Mouse (Mus musculus) lung, embryonic 14.5 days (tissue): ENCODE measurements around the gene Nmt1. TPM values are rescaled to one million over a fixed set of nuclear protein-coding genes. Genes with fewer than 3 reads are reported as not detected.

Experiments used
- ATAC-seq: fragments of 200-750 bp; cut with Nextera tagmentation; 2 replicates; pipeline ENCODE4 v1.8.0; 2017; ENCODE audit warnings: mild to moderate bottlenecking, moderate TSS enrichment, moderate library complexity; ENCODE audit not compliant: insufficient read depth
- DNase-seq: peaks from one replicate; pipeline ENCODE4 v3.0.0-alpha.2; 2015
- H3K27ac ChIP-seq: fragments of 300-500 bp; sonication (generic); 2 replicates; pipeline ENCODE4 v1.5.1; 2014; ENCODE audit warnings: low read depth, mild to moderate bottlenecking, moderate library complexity
- H3K27me3 ChIP-seq: fragments of 300-500 bp; sonication (generic); 2 replicates; pipeline ENCODE4 v1.6.1; 2014; ENCODE audit warnings: low read length, control low read depth; ENCODE audit not compliant: insufficient read depth
- H3K36me3 ChIP-seq: fragments of 300-500 bp; sonication (generic); 2 replicates; pipeline ENCODE4 v1.6.1; 2014; ENCODE audit warnings: control low read depth; ENCODE audit not compliant: insufficient read depth
- H3K4me1 ChIP-seq: fragments of 300-500 bp; sonication (generic); 2 replicates; pipeline ENCODE4 v1.6.1; 2014; ENCODE audit warnings: antibody characterized with exemption, control low read depth; ENCODE audit not compliant: insufficient read depth
- H3K4me2 ChIP-seq: fragments of 300-500 bp; sonication (generic); 2 replicates; pipeline ENCODE4 v1.6.1; 2014; ENCODE audit warnings: mild to moderate bottlenecking
- H3K4me3 ChIP-seq: fragments of 300-500 bp; sonication (generic); 2 replicates; pipeline ENCODE4 v1.5.1; 2014; ENCODE audit warnings: low read depth, low read length
- H3K9ac ChIP-seq: fragments of 300-500 bp; sonication (generic); 2 replicates; pipeline ENCODE4 v1.6.1; 2014
- H3K9me3 ChIP-seq: fragments of 300-500 bp; sonication (generic); 2 replicates; pipeline ENCODE4 v1.6.1; 2016; ENCODE audit warnings: low read depth, low read length, control low read depth
- CTCF ChIP-seq: IDR thresholded peaks from 2 replicates; pipeline ENCODE4 v1.5.1; 2016; ENCODE audit warnings: antibody characterized with exemption, low read depth
- WGBS: fragments of 180-500 bp; shearing (Covaris S2); extraction: QIAGEN DNeasy Blood & Tissue Kit; methylation state at CpG from one replicate; pipeline ENCODE4 v1.1.7; 2014; 5-methylcytosine and 5-hydroxymethylcytosine counted together
- polyA plus RNA-seq: library from polyadenylated mRNA; unstranded; fragments of >200 nt; fragmentation: Nextera tagmentation; extraction: Ambion mirVana; gene quantifications from 2 replicates; pipeline ENCODE4 v1.2.1, GENCODE M21; 2014

Gene Nmt1
- polyA plus RNA-seq, 1 experiment from 2014 or later = 64.4 TPM

DNA sequence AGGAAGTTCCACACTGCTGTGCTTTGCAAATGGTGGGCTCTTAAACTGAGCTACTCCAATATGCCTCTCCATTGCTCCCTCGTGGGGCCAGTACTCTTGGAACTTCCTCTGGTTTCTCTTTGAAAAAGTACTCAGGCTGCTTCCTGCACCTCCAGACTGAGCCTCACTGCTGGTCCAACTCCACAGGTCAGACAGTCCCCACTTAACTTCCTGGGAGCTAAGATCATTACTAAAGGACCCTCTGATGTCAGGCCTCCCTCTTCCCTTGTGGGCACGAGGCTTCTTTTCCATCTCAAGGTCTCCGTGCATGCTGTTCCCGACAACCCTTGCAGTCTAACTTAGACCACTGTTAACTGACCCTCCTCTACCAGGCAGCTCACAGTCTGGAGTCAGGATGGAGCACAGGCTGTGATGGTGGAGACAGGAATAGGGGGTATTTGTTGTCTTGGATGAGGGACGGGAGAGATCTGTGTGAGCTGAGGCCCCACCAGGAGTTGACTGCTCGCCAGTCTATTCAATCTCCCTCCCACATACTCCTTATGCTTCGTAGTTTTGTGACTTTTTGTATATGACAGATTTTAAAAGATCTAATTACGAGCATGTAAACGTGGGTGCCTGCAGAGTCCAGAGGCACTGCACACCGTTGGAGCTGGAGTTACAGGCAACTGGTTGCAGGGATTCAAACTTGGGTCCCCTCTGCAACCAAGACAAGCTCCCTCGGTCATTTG is 22.6 kb upstream of the Nmt1 start:
- 75% methylated on average over 11 of the region's 11 CpGs for WGBS

GRCm38 (mm10) chr11:103006286-103007000 is 21.5 kb upstream of the Nmt1 start:
- WGBS = 87% methylated on average over 7 of the region's 7 CpGs
- DNase-seq (no peak), ATAC-seq (no peak)
- Histone ChIP-seq H3K4me1 (peaks cover 16% of the 10 kb centered on the region; the same call in 1 of the 2 replicates), H3K4me3 (no peak overlapping the region), H3K36me3 (peaks cover 27% of the 10 kb centered on the region), H3K27ac (no peak overlapping the region), H3K4me2 (no peak overlapping the region), H3K9me3 (no peaks in the 10 kb centered on the region), H3K27me3 (no peaks in the 10 kb centered on the region), H3K9ac (no peak overlapping the region)
- TF ChIP-seq CTCF = no peak

More for the DNA sequence above, 22.6 kb upstream of the Nmt1 start:
- no peak for ATAC-seq
- Histone ChIP-seq H3K27me3 (no peaks in the 10 kb centered on the region), H3K4me1 (peaks cover 12% of the 10 kb centered on the region; the same call in 1 of the 2 replicates), H3K9me3 (no peaks in the 10 kb centered on the region), H3K4me3 (no peak overlapping the region), H3K4me2 (no peak overlapping the region), H3K27ac (no peak overlapping the region), H3K36me3 (peaks cover 26% of the 10 kb centered on the region; the same call in 1 of the 2 replicates), H3K9ac (no peak overlapping the region)
- DNase-seq = no peak
- TF ChIP-seq CTCF = no peak

DNA sequence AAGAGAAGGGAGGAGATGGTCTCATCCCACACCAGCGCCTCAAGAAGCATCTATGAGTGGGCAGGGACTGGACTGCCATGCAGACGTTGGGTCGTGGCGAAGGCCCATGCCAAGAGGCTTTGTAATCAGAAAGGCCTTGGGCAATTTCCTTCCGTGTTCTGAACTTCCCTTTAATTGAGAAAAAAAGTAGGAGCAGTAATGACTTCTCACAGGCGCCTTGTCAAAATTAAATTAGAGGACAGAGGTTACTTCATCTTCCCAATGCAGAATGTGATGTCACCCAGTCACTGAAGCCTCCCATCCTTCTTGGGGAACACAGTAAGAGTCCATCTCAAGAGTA is 21.0 kb upstream of the Nmt1 start:
- H3K27ac ChIP-seq = no peak overlapping the region
- H3K27me3 ChIP-seq = no peaks in the 10 kb centered on the region
- H3K4me3 ChIP-seq = no peak overlapping the region
- peaks cover 27% of the 10 kb centered on the region for H3K36me3 ChIP-seq
- WGBS = 70% methylated on average over 6 of the region's 6 CpGs
- ATAC-seq (no peak), DNase-seq (peak; percentile 42)
- no peak overlapping the region for H3K4me2 ChIP-seq
- H3K9ac ChIP-seq = no peak overlapping the region
- H3K4me1 ChIP-seq = peaks cover 16% of the 10 kb centered on the region; the same call in 1 of the 2 replicates
- no peak for TF ChIP-seq CTCF
- H3K9me3 ChIP-seq = no peaks in the 10 kb centered on the region

- 0 out of 2 replicates have a peak overlapping the region, but pooled peaks have one; percentile 23 for H3K4me2 ChIP-seq
- H3K4me3 ChIP-seq = no peak overlapping the region
- TF ChIP-seq CTCF = no peak
- DNase-seq = peak; percentile 46
- 54% methylated on average over 7 of the region's 7 CpGs for WGBS
- peak overlapping the region; percentile 18; the same call in 1 of the 2 replicates for H3K27ac ChIP-seq
- H3K9me3 ChIP-seq = no peaks in the 10 kb centered on the region
- no peak overlapping the region for H3K9ac ChIP-seq
- H3K4me1 ChIP-seq = peaks cover 13% of the 10 kb centered on the region; the same call in 1 of the 2 replicates
- no peaks in the 10 kb centered on the region for H3K27me3 ChIP-seq
- peaks cover 38% of the 10 kb centered on the region for H3K36me3 ChIP-seq
- ATAC-seq = peak; percentile 42; the same call in 1 of the 2 replicates
Measured at GRCm38 (mm10) chr11:103008558-103008957, 19.4 kb upstream of the Nmt1 start.

- peak; percentile 62 for DNase-seq
- H3K36me3 ChIP-seq = peaks cover 38% of the 10 kb centered on the region
- H3K27me3 ChIP-seq = no peaks in the 10 kb centered on the region
- peak; percentile 56 for TF ChIP-seq CTCF
- peaks cover 13% of the 10 kb centered on the region; the same call in 1 of the 2 replicates for H3K4me1 ChIP-seq
- WGBS = 82% methylated on average over 8 of the region's 8 CpGs
- H3K4me3 ChIP-seq = no peak overlapping the region
- no peaks in the 10 kb centered on the region for H3K9me3 ChIP-seq
- no peak overlapping the region for H3K27ac ChIP-seq
- H3K4me2 ChIP-seq = no peak overlapping the region
- H3K9ac ChIP-seq = no peak overlapping the region
- ATAC-seq = no peak
Measured at GRCm38 (mm10) chr11:103009208-103009607, 18.8 kb upstream of the Nmt1 start.

- no peak overlapping the region for H3K9ac ChIP-seq
- ATAC-seq = no peak
- no peak overlapping the region for H3K4me3 ChIP-seq
- no peak for TF ChIP-seq CTCF
- WGBS = 64% methylated on average over 13 of the region's 13 CpGs
- DNase-seq = no peak
- peaks cover 34% of the 10 kb centered on the region for H3K36me3 ChIP-seq
- peaks cover 13% of the 10 kb centered on the region; the same call in 1 of the 2 replicates for H3K4me1 ChIP-seq
- H3K27me3 ChIP-seq = no peaks in the 10 kb centered on the region
- no peak overlapping the region for H3K4me2 ChIP-seq
- H3K27ac ChIP-seq = no peak overlapping the region
- no peaks in the 10 kb centered on the region for H3K9me3 ChIP-seq
Measured at GRCm38 (mm10) chr11:103010454-103011205, 17.4 kb upstream of the Nmt1 start.

DNA sequence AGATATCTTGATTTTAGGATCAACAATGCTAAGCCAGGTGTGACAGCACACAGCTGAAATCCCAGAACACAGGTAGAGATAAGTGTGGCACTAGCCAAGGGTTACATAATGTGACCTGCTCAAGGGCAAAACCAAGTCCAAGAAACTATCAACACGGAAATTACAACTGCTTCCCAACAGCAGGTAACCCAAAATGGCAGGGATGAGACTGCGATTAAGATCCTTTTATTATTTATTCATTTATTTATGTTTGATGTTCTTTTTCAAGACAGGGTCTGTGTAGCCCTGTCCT is 16.8 kb upstream of the Nmt1 start:
- TF ChIP-seq CTCF = no peak
- peaks cover 13% of the 10 kb centered on the region; the same call in 1 of the 2 replicates for H3K4me1 ChIP-seq
- no peak for ATAC-seq
- H3K4me3 ChIP-seq = no peak overlapping the region
- H3K9ac ChIP-seq = no peak overlapping the region
- no peak for DNase-seq
- no peaks in the 10 kb centered on the region for H3K27me3 ChIP-seq
- no peak overlapping the region for H3K27ac ChIP-seq
- no peak overlapping the region for H3K4me2 ChIP-seq
- peaks cover 29% of the 10 kb centered on the region for H3K36me3 ChIP-seq
- H3K9me3 ChIP-seq = no peaks in the 10 kb centered on the region
- WGBS = 74% methylated on average over 2 of the region's 2 CpGs
